Mouse (Mus musculus) liver, embryonic 14.5 days (tissue): ENCODE results near the gene Serinc3. TPM values are rescaled to one million over a fixed set of nuclear protein-coding genes. Genes with fewer than 3 reads are reported as not detected.
"Not testable (repeated sequence)": the region's sequence is repeated elsewhere in the genome, so short reads cannot be mapped to it uniquely, and the experiment has no call there.

Experiments
- ATAC-seq: fragments of 200-750 bp; cut with Nextera tagmentation; 2 replicates; pipeline ENCODE4 v1.8.0; 2017; ENCODE audit warnings: moderate number of reproducible peaks, mild to moderate bottlenecking, moderate library complexity; ENCODE audit not compliant: insufficient read depth
- DNase-seq, 3 experiments: peaks; one replicate each; pipeline ENCODE4 v3.0.0-alpha.2; 2012 to 2013; ENCODE audit warnings: low read depth in 3 of 3, low spot score in 3 of 3
- H3K27ac ChIP-seq: fragments of 300-500 bp; sonication (generic); 2 replicates; pipeline ENCODE4 v1.5.1; 2014; ENCODE audit warnings: moderate library complexity, mild to moderate bottlenecking, control low read depth, inconsistent platforms
- H3K27me3 ChIP-seq: fragments of 300-500 bp; sonication (generic); 2 replicates; pipeline ENCODE4 v1.6.1; 2014; ENCODE audit warnings: mild to moderate bottlenecking, low read length, moderate library complexity; ENCODE audit not compliant: control insufficient read depth, insufficient read depth
- H3K36me3 ChIP-seq: fragments of 300-500 bp; sonication (generic); replicated peaks from 2 replicates; pipeline ENCODE4 v1.6.1; 2014; ENCODE audit warnings: low read depth; ENCODE audit not compliant: control insufficient read depth, insufficient read depth
- H3K4me1 ChIP-seq, 2 experiments: fragments of 200-500 bp in 1 of 2; fragments of 300-500 bp in 1 of 2; sonication (generic) in 1 of 2; replicated peaks; 2 replicates each; pipeline ENCODE4 v1.6.1; 2012 to 2014; ENCODE audit warnings: antibody characterized with exemption in 1 of 2, inconsistent platforms in 1 of 2, low read length in 1 of 2; ENCODE audit not compliant: control insufficient read depth in 2 of 2, insufficient read depth in 2 of 2
- H3K4me2 ChIP-seq: fragments of 300-500 bp; sonication (generic); 2 replicates; pipeline ENCODE4 v1.6.1; 2014; ENCODE audit warnings: low read depth, mild to moderate bottlenecking, control low read depth, moderate library complexity
- H3K4me3 ChIP-seq, 2 experiments: fragments of 200-500 bp in 1 of 2; fragments of 300-500 bp in 1 of 2; sonication (generic) in 1 of 2; 2 replicates each; pipeline ENCODE4 v1.5.1; 2012 to 2014; ENCODE audit warnings: low read depth in 2 of 2, low read length in 2 of 2, mild to moderate bottlenecking in 2 of 2, control low read depth in 1 of 2, inconsistent platforms in 1 of 2, moderate library complexity in 1 of 2; ENCODE audit not compliant: insufficient read depth in 1 of 2
- H3K9ac ChIP-seq: fragments of 300-500 bp; sonication (generic); replicated peaks from 2 replicates; pipeline ENCODE4 v1.6.1; 2014; ENCODE audit warnings: mild to moderate bottlenecking, control low read depth, moderate library complexity
- H3K9me3 ChIP-seq: fragments of 300-500 bp; sonication (generic); 2 replicates; pipeline ENCODE4 v1.6.1; 2016; ENCODE audit warnings: low read length, mixed read lengths; ENCODE audit not compliant: control insufficient read depth
- CTCF ChIP-seq: IDR thresholded peaks from 2 replicates; pipeline ENCODE4 v1.5.1; 2016; ENCODE audit warnings: antibody characterized with exemption, low read depth, control low read depth
- EP300 ChIP-seq: IDR thresholded peaks from 2 replicates; pipeline ENCODE4 v1.6.1; 2016; ENCODE audit warnings: antibody characterized with exemption, low read depth
- WGBS: fragments of 180-500 bp; shearing (Covaris S2); extraction: QIAGEN DNeasy Blood & Tissue Kit; methylation state at CpG from one replicate; pipeline ENCODE4 v1.1.7; 2014; ENCODE audit not compliant: insufficient replicate concordance; 5-methylcytosine and 5-hydroxymethylcytosine counted together
- polyA plus RNA-seq, 2 experiments: library from polyadenylated mRNA; depleted of rRNA in 1 of 2; stranded (reverse) in 1 of 2; unstranded in 1 of 2; fragments of >200 nt; fragmentation: Nextera tagmentation in 1 of 2; extraction: Ambion mirVana in 1 of 2; gene quantifications; 2 replicates each; pipeline versions ENCODE4 v1.2.1 to v1.2.3; 2012 to 2014

The Serinc3 gene
- polyA plus RNA-seq, 2 experiments = 165 to 257 TPM

DNA sequence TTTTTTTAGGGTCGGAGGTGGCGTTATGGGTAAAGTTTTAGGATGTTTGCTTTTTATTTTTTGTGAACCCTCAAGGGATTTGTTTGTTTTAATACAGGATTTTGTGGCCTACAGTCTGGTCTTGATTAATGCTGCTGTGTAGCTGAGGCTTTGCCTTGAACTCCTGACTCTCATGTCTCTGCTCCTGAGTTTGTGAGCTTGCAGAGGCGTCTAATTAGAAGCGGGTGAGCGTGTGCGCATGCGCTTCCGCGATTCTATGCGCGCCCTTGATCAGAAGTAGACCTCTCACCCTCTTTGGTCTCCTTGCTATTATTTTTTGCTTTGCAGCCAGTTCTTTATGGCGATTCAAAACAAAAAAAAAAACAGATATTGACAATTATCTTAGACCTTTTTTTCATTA, 14.5 kb upstream of the Serinc3 start:
- WGBS = 70% methylated on average over 12 of the region's 12 CpGs

DNA sequence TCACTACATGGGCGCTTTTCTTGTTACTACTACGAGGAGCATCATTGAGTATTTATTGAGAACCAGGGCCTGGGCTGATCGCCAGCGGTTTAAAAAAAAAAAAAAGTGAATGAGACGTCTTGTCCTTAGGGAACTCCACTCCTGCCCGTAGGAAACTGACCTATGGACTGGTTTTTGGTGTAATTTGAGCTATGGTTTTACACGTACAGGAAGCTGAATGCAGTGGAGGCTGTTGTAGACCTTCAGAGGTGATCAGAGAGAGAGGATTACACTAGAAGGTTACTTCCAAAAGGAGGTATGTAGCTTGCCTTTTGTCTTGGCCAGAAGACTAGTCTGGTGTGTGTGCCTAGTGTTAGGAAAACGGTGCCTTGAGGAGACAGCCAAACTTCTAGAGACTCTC, 14.0 kb upstream of the Serinc3 start:
- Histone ChIP-seq H3K27ac (peak overlapping the region; percentile 65), H3K4me1 (peaks cover 19 to 33% of the 10 kb centered on the region in 2 experiments), H3K36me3 (no peaks in the 10 kb centered on the region), H3K4me2 (peak overlapping the region; percentile 93), H3K9ac (peak overlapping the region; percentile 93), H3K27me3 (no peaks in the 10 kb centered on the region), H3K9me3 (no peaks in the 10 kb centered on the region), H3K4me3 (peak overlapping the region; percentile 90 to 96)
- TF ChIP-seq EP300 (no peak), CTCF (no peak)
- DNase-seq = no peak
- ATAC-seq = peak; percentile 16; the same call in 1 of the 2 replicates
- WGBS = 3% methylated on average over 8 of the region's 8 CpGs

More for the DNA sequence above, 14.5 kb upstream of the Serinc3 start:
- TF ChIP-seq EP300 = no peak
- TF ChIP-seq CTCF = no peak
- Histone ChIP-seq H3K27me3 (no peaks in the 10 kb centered on the region), H3K9me3 (no peaks in the 10 kb centered on the region), H3K36me3 (peaks cover 4% of the 10 kb centered on the region; the same call in 1 of the 2 replicates), H3K4me3 (peak overlapping the region; percentile 90 to 96), H3K9ac (peak overlapping the region; percentile 93), H3K4me2 (peak overlapping the region; percentile 93), H3K4me1 (peaks cover 19 to 35% of the 10 kb centered on the region in 2 experiments), H3K27ac (peak overlapping the region; percentile 65)
- ATAC-seq (no peak), DNase-seq (no peak)

DNA sequence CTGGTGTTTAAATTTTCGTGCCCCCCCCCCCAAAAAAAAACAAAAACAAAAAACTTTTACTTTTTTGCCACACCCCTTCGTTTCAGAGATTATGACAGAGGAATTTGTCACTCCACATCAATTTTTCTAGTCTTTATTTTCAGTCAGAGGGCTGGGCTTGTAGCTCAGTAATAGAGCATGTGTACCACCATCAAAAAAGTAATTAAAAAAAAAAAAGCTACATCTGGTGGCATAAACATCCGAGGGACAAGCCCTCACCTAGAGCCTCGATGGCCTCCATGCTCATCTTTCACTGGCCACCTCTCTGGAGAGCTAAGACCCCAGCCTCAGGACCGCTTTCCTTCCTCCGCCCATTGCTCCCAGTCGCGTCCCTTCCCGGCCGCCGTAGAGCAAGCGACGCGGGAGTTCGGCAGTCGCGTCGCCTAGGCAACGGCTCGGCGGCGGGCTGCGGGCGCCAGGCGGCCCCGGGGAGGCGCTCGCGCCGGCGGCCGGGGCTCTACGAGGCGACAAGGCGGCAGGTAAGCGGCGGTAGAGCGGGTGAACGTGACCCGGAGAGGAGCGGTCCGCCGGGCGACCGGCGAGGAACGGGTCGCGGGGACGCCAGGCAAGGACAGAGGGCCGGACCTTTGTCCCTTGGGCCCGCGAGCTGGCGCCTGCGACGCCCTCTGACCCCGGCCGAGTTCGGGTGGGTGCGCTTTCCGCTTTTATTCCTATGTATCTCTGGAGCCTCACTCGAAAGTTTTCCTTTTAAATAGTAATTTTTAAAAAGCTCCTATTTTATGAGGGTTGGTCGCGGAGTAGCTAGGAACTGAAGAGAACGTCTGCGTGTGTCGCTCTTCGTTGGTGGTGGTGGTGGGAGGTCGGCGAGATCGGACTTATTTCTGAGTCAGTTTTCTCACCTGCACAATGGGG, 13.3 kb upstream of the Serinc3 start, which contains the start of gene Pkig:
Pkig (plus strand) TSS at position 412 of the 912 bp plus-strand sequence.
- H3K36me3 ChIP-seq = no peaks in the 10 kb centered on the region
- H3K4me1 ChIP-seq = peaks cover 19 to 32% of the 10 kb centered on the region in 2 experiments
- ATAC-seq (peak; percentile 89), DNase-seq (peak; percentile 70 to 75 (median 70))
- TF ChIP-seq CTCF (peak; percentile 13; the same call in 1 of the 2 replicates), EP300 (no peak)
- WGBS = under 1% methylated on average over 71 of the region's 71 CpGs
- H3K27me3 ChIP-seq = no peaks in the 10 kb centered on the region
- H3K4me3 ChIP-seq = peak within 1 kb of the TSS; percentile 90 to 96
- peak within 1 kb of the TSS; percentile 65 for H3K27ac ChIP-seq
- peak within 1 kb of the TSS; percentile 93 for H3K9ac ChIP-seq
- H3K4me2 ChIP-seq = peak within 1 kb of the TSS; percentile 93
- no peaks in the 10 kb centered on the region for H3K9me3 ChIP-seq

DNA sequence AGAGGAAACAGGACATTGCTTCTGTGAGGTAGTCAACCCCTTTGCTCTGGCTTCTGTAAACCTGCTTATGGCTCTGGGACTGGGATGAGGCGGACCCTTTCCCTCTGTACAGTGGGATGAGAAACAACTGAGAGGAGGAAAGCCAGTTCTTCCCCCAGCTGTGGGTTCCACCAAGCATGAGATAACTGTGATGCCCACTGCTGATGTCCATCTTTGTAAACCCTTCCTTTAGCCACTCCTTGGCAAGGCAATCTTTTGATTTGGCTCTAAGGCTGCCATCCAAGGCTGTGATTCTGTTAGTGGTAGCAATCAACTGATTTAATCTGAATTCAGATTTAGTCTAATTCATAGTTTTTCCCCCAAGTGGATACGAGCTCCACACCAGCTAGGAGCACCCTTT, 12.6 kb upstream of the Serinc3 start:
- no peak for DNase-seq
- 71% methylated on average over 2 of the region's 2 CpGs for WGBS
- no peak for TF ChIP-seq CTCF
- no peak overlapping the region; the same call in none of the 2 replicates for H3K4me2 ChIP-seq
- no peaks in the 10 kb centered on the region for H3K9me3 ChIP-seq
- no peak overlapping the region for H3K27ac ChIP-seq
- H3K36me3 ChIP-seq = no peaks in the 10 kb centered on the region
- H3K9ac ChIP-seq = no peak overlapping the region
- ATAC-seq = no peak
- no peaks in the 10 kb centered on the region for H3K27me3 ChIP-seq
- H3K4me3 ChIP-seq = no peak overlapping the region
- peaks cover 19 to 32% of the 10 kb centered on the region in 2 experiments for H3K4me1 ChIP-seq

DNA sequence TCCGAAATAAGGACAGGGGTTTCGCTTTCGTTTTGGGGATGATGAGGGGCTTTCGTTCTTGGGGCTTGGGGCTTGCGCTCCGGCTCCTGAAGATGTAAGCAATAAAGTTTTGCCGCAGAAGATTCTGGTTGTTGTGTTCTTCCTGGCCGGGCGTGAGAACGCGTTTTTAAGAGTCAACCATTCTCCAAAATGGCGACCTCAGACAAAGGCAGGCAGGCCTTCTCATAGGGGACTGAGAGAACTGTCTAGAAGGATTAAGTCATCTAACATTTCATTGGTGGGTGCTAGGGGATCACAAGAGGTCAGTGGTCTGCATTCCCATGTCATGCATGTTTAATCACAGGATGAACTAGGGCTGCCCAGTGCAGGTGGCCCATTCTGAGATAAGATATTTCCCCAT, 10.8 kb upstream of the Serinc3 start:
- H3K4me3 ChIP-seq, H3K27me3 ChIP-seq, H3K27ac ChIP-seq, H3K4me2 ChIP-seq, H3K36me3 ChIP-seq, DNase-seq, H3K9ac ChIP-seq, ATAC-seq, H3K9me3 ChIP-seq: not testable (repeated sequence)
- WGBS = 86% methylated on average over 6 of the region's 12 CpGs
- H3K4me1 ChIP-seq = peaks cover 15 to 17% of the 10 kb centered on the region in 2 experiments
